Mouse (Mus musculus) MEL (cell line): Measurements from ENCODE around the gene Cmas. TPM values are rescaled to one million over a fixed set of nuclear protein-coding genes. Genes with fewer than 3 reads are reported as not detected.

Experiments used
- MYB ChIP-seq: IDR thresholded peaks from 2 replicates; pipeline ENCODE4 v1.6.1; 2011; ENCODE audit warnings: mild to moderate bottlenecking, low read depth, low read length, improper control_type of control experiment
- polyA plus RNA-seq, 2 experiments: library from polyadenylated mRNA; stranded (reverse) in 1 of 2; unstranded in 1 of 2; fragments of >175 nt in 1 of 2; fragments of >200 nt in 1 of 2; gene quantifications; 2 replicates each; pipeline versions ENCODE4 v1.2.1 to v1.2.4; 2012; ENCODE audit warnings: low replicate concordance in 2 of 2, low read depth in 1 of 2; ENCODE audit not compliant: insufficient read length in 2 of 2, insufficient read depth in 1 of 2, missing spikeins in 1 of 2
- total RNA-seq: library from RNA; depleted of rRNA; stranded (reverse); fragments of 300-350 nt; gene quantifications from 2 replicates; pipeline ENCODE4 v1.2.3, GENCODE M21; 2012; rRNA removed

Cmas gene
- total and polyA plus RNA-seq, 3 experiments: 29.4 to 55.0 TPM; not detected in 1

DNA sequence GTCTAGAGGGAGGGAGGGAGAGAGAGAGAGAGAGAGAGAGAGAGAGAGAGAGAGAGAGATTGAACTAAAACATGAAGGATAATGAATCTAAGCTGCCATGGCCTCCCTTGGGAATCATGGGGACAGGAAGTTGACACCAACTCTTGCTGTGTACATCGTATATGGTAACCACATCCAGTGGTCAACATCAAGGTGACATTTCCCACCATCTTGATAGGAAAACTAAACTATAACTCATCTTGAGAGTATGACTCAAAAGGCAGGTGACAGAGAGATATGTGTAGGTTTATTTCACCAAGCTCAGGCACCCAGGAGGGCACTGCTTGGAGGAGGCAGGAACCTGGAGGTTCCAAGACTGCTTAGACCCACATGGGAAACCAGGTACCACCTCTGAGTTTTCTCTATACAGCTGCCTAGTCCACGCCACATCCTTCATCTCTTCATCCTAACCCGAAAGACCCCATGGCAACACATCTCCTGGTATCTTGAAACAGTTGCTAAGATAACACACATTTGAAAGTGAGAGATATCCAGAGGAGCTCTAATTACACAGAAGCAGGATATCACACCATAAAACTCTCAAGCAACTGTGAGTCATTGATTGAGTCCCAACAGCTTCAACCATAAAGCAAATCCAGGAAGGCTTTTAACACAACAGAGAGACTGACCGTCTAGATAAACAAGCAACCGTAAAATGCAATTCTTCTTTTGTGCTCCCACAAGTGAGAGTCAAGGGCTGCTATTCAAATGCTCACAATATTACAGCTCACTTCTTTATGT, 66.7 kb downstream of the Cmas start (continued):
- TF ChIP-seq MYB: peak; percentile 40; the same call in 1 of the 2 replicates

Other genes starting within 250 kb of the Cmas start
- not detected in 2 replicates for gene Ldhb, start 248.7 kb upstream of the Cmas start, total RNA-seq
- not detected for gene Ldhb, start 248.7 kb upstream of the Cmas start, polyA plus RNA-seq
- gene Kcnj8, start 185.1 kb upstream of the Cmas start, total RNA-seq: not detected in 2 replicates
- gene Kcnj8, start 185.1 kb upstream of the Cmas start, polyA plus RNA-seq: not detected
- gene Abcc9, start 54.4 kb upstream of the Cmas start, total RNA-seq: not detected in 2 replicates
- not detected for gene Abcc9, start 54.4 kb upstream of the Cmas start, polyA plus RNA-seq
- not detected in 2 replicates for gene Sult6b2, start 47.8 kb downstream of the Cmas start, total RNA-seq
- gene Sult6b2, start 47.8 kb downstream of the Cmas start, polyA plus RNA-seq: under 1 TPM in 1 of 2 experiments, not detected in 1; 0.07 TPM
- gene St8sia1, start 207.8 kb downstream of the Cmas start, total RNA-seq: not detected in 2 replicates
- gene St8sia1, start 207.8 kb downstream of the Cmas start, polyA plus RNA-seq: under 1 TPM in 1 of 2 experiments, not detected in 1; 0.01 TPM